Mouse (Mus musculus) regulatory T cell (primary cell): ENCODE measurements at regions not wholly inside any gene's neighbourhood (a gene's known extent, or its start where the extent isn't known, plus 50 kb on each side); places are given as distances from the start of the nearest gene placed in this dataset.
"Not testable (repeated sequence)": the region's sequence is repeated elsewhere in the genome, so short reads cannot be mapped to it uniquely, and the experiment has no call there.

Experiments
- in situ Hi-C: fragments of 300-600 bp; cut with MboI, MseI; formaldehyde crosslinking; loops from one replicate; pipeline ENCODE4 v1.15.1; 2025; ENCODE audit warnings: high pct_unique_total_duplicates

DNA sequence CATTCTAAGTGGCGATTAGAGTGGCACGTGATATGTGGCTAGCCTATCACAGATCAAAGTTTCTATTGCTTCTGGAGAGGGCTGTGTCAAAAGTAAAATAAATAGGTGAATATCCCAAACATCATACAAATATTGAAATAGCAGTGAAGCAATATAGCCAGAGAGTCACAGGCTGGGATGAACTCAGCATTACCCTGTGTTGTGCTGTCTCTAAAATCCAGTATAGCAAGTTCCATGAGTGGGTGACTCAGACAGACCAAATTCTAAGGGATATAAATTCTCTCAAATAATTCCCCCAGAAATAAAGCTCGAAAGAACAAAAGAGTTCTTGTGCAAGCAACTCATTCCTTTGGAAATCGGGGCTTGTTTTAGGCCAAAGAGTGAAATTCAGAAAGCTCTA lies 943.2 kb downstream of the Diaph3 start:
- in situ Hi-C loops = no loop called here

GRCm38 (mm10) chr14:86184663-86185381 lies 956.2 kb downstream of the Diaph3 start:
- in situ Hi-C loops = no loop called here

- in situ Hi-C loops = no loop called here
Measured at GRCm38 (mm10) chr14:86178517-86178916, 962.5 kb downstream of the Diaph3 start.

GRCm38 (mm10) chr14:86171118-86171517 lies 969.9 kb downstream of the Diaph3 start:
- in situ Hi-C loops = no loop called here

DNA sequence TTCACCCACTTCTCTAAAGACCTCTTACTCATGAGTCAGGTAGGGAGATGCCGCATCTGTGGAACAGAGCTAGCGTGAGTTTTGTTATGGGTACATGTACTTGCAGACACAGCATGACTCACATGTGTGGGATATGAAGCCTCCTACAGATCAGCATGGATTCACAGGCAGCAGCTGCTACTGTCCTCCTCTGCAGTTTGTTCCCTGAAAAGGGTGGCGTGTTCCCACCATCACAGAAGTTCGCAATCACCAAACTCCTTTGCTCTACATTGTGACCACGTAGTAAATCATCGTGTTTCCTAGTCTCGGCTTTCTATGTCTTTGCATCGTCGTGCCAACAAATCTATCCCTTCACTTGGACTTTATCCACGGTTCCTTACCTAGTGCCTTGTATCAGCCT lies 981.9 kb downstream of the Diaph3 start:
- in situ Hi-C loops = no loop called here

- in situ Hi-C loops = no loop called here
Measured at GRCm38 (mm10) chr14:86154688-86155087, 986.3 kb downstream of the Diaph3 start.

DNA sequence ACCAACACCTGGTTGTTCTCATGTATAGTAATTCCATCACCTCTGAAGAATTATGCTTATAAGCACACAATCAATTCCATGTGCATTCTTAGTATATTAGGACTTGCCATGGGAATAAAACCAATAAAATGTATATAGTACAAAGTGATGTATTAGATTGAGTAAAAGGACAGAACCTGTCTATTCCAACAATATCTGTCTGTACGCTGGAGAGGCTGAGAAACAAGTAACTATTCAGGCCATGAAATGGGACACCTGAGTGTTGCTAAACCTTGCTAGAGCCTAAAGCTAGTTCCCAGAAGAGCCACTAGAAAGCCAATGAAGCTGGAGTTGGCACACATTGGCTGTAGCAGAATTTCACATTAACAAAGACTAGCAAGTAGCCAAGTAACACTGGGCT lies 989.8 kb downstream of the Diaph3 start:
- in situ Hi-C loops = no loop called here

DNA sequence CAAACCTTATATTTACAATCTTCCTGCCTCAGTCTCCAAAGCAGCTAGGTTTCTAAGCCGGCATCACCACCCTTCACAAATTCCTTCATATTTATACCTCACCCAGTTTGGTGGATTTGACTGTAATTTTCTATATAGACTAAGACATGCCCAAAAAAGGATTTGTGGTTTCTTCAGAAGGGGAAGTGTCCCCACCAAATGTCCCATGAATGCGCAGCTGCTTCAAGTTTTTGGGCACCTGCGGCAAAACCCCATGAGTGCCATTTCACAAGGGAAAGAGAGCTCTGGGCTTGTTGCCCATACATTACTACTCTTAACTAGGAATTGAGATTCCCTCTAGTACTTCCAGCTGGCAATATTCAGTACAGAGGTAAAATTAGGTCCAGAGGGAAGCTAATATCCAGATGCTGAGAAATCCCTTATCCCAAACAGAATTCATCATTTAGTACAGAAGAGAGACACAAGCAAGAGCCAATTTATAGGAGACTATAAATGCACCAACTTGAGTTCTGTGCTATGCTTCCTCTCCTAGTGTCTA lies 990.6 kb downstream of the Diaph3 start:
- in situ Hi-C loops = no loop called here

DNA sequence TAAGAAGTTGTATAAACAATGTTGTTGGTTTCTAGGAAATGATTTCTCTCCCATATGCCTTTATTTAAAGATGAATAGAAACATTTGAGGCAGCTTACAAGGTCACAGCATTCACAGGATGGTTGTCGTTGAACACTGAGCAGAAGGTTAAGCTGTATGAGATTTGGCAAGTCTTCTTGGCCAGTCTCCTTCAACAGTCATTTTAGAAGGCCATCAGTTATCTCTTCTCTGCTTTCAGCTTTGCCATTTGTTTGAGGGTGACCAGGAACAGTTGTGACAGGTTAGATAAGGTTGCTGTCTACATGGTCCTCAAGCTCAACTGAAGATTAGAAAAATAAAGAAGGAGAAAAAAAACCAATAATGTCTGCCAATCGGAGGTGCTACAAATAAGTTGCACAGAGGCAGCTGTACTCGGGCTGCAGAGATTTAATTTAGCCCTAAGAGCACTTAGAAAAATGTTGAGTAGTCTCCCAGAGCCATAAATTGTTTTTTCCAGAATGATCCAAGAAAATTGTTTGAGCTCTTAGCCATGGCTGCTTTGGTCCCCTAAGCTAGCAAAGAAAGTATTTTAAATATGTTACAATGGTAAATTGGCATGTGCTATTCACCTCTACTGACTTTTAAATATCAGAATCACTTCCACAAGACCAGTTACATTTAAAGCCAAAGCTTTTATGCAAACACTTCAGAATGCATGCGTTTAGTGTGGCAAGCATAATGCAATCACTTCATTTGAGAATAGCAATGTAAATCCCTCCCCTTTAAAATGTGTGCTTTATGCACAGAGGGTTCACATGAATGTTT lies 1025.6 kb downstream of the Diaph3 start:
- in situ Hi-C loops = no loop called here

DNA sequence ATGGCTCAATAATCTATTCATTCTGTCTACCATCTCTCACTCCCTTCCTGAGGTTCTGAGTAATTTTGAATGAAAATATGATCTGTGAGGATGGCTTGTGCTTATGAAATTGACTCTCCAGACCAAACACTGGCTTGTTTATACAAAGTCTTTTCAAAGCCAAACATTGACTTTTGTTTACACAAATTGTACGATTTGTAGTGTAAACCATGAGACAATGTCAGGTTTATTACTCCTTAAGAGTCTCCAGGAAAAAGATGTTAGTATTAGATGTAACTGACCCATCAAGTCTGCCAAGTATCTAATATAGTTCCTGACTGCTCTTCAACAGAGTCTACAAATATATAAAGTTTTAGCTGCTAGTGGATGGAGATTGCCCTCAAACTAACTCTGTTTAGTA lies 1039.5 kb downstream of the Diaph3 start:
- in situ Hi-C loops = no loop called here

- in situ Hi-C loops = no loop called here
Measured at GRCm38 (mm10) chr14:86070313-86071100, 1070.5 kb downstream of the Diaph3 start.

DNA sequence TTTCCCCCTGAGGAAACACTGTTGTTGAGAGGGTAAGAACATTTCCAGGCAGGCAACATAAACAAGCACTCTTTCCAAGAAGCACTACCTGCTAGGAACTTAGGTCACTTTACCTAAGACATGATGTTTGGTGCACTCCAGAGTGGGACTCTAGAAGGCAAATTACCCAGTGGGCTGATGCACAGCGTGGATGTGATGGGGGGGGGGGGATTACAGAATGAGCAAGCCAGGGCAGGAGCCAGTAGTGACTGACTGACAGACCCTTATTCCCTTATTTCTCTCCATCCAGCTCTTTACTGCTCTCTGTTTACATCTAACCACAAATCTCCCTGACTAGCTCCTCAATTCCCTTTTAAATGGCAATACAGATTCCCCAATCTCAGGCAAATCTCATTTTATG lies 1071.7 kb downstream of the Diaph3 start:
- in situ Hi-C loops = no loop called here

GRCm38 (mm10) chr14:86067743-86068142 lies 1073.3 kb downstream of the Diaph3 start:
- in situ Hi-C loops = no loop called here

DNA sequence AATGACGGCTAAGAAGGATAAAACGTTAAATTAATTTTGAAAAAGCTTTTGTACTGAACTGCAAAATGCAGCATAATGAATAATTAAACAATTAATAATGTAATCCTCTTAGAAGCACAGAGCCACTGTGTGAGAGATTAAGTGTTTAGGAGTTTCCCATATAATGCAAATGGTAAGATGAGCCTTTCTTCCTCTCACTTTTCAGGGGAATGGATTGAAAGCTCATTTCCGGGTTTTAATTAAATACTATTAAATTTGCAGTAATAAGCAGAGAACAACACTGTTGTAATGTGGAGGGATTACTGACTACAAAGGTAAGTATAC lies 1077.5 kb downstream of the Diaph3 start:
- in situ Hi-C loops = no loop called here

DNA sequence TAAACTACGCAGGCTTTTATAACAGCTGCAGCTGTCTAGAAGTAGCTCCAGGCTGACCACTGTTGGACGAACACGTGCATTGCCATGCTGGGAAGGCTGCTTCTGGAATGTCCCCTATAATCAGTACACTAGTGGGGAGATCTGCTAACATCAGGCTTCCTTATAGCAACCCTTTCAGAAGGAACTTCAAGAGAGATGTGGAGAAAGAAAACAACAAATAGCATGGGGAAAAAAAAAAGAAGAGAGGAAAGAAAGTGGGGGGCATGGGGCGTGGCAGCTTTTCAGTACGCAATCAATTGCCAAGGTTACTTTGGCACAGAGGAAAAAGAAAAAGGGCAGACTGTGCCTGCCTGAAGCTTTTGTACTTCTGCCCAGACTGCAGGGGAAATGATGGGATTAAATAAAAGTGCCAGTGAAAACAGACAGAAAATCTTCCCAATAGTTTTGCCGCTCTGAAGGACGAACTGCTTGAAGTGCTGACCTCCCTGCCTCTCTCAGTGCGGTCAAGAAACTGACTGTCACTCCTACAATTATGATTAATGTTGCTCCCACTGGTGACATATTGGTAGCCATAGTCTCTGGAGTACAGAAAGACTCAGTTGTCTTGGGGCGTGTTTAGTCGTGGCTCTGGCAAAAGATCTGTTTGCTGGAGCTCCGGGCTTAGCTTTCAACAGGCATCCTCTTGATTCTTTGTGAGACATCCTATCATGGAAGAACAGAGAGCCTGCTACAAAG lies 1078.0 kb downstream of the Diaph3 start:
- in situ Hi-C loops = no loop called here

DNA sequence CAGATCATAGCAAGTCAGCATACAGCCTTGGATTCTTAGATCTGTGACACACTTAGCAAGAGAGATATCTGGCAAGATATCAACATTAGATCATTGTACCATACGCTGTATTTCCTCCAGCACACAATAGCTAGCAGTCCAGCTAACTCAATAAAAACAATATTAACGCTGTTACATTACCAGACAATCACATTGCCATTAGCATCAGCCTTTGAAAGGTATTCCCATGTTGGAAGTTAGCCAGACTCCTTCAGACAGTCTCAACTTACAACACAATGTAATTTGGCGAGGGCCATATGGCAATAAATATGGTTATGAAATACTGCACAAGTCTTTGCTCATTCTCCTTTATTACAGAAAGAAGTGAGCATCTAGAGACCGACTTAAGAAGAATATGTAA lies 1084.0 kb downstream of the Diaph3 start:
- in situ Hi-C loops = no loop called here

GRCm38 (mm10) chr14:86054668-86055067 lies 1086.4 kb downstream of the Diaph3 start:
- in situ Hi-C loops = no loop called here

DNA sequence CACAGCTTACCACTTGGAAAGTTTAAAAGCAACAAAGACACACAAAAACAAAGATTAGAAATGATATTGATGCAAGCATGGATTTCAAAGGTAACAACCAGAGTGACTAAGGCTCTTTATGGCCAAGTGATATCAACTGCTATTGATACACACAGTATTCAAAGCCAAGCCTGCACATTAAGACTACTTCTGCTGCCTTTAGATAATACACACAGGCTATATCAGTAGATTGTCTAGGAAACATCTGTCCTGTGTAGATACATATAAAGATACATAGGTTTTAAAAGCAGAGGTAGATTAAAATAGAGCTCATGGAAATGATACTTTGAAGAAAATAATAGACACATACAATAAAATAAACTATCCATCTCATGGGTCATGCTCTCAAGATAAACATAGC lies 1111.6 kb downstream of the Diaph3 start:
- in situ Hi-C loops = no loop called here

GRCm38 (mm10) chr14:86017611-86018010 lies 1123.4 kb downstream of the Diaph3 start:
- in situ Hi-C loops = not testable (repeated sequence)
